Mouse (Mus musculus): ENCODE measurements at regions not wholly inside any gene's neighbourhood (a gene's known extent, or its start where the extent isn't known, plus 50 kb on each side); places are given as distances from the start of the nearest gene placed in this dataset.
"Not testable (repeated sequence)": the region's sequence is repeated elsewhere in the genome, so short reads cannot be mapped to it uniquely, and the experiment has no call there.

GRCm38 (mm10) chr11:7705312-7705764 is 491.6 kb upstream of the Igfbp3 start:
- DNase-seq: no peak

GRCm38 (mm10) chr11:7697591-7697990 is 483.9 kb upstream of the Igfbp3 start:
- DNase-seq: no peak

GRCm38 (mm10) chr11:7689701-7690100 is 476.0 kb upstream of the Igfbp3 start:
- DNase-seq: not testable (repeated sequence)

GRCm38 (mm10) chr11:7672821-7673220 is 459.1 kb upstream of the Igfbp3 start:
- DNase-seq: peak; percentile 14

GRCm38 (mm10) chr11:7630637-7631036 is 416.9 kb upstream of the Igfbp3 start:
- no peak for DNase-seq

- no peak for DNase-seq
These were observed 411.5 kb upstream of the Igfbp3 start for GRCm38 (mm10) chr11:7625256-7625655.

GRCm38 (mm10) chr11:7620320-7620719 is 406.6 kb upstream of the Igfbp3 start:
- peak; percentile 5 for DNase-seq

GRCm38 (mm10) chr11:7610752-7611151 is 397.0 kb upstream of the Igfbp3 start:
- DNase-seq: no peak

GRCm38 (mm10) chr11:7609921-7610320 is 396.2 kb upstream of the Igfbp3 start:
- peak; percentile 79 for DNase-seq

- no peak for DNase-seq
These were observed 392.9 kb upstream of the Igfbp3 start for GRCm38 (mm10) chr11:7606652-7607051.

- no peak for DNase-seq
These were observed 378.3 kb upstream of the Igfbp3 start for GRCm38 (mm10) chr11:7592010-7592409.

- no peak for DNase-seq
These were observed 369.6 kb upstream of the Igfbp3 start for GRCm38 (mm10) chr11:7583296-7583695.

GRCm38 (mm10) chr11:7568484-7568883 is 354.8 kb upstream of the Igfbp3 start:
- DNase-seq: peak; percentile 36

GRCm38 (mm10) chr11:7562029-7562428 is 348.3 kb upstream of the Igfbp3 start:
- DNase-seq: peak; percentile 30

GRCm38 (mm10) chr11:7561437-7561836 is 347.7 kb upstream of the Igfbp3 start:
- DNase-seq: no peak

- peak; percentile 24 for DNase-seq
These were observed 342.0 kb upstream of the Igfbp3 start for GRCm38 (mm10) chr11:7555613-7556274.

GRCm38 (mm10) chr11:7552154-7552553 is 338.4 kb upstream of the Igfbp3 start:
- peak; percentile 10 for DNase-seq

- DNase-seq: peak; percentile 19
These were observed 334.1 kb upstream of the Igfbp3 start for GRCm38 (mm10) chr11:7547796-7548195.

GRCm38 (mm10) chr11:7545621-7546020 is 331.9 kb upstream of the Igfbp3 start:
- no peak for DNase-seq

GRCm38 (mm10) chr11:7534590-7534989 is 320.9 kb upstream of the Igfbp3 start:
- DNase-seq: no peak

GRCm38 (mm10) chr11:7533327-7533726 is 319.6 kb upstream of the Igfbp3 start:
- DNase-seq: no peak

GRCm38 (mm10) chr11:7531847-7532246 is 318.1 kb upstream of the Igfbp3 start:
- no peak for DNase-seq

GRCm38 (mm10) chr11:7530482-7531148 is 316.9 kb upstream of the Igfbp3 start:
- DNase-seq: no peak

GRCm38 (mm10) chr11:7519556-7519955 is 305.8 kb upstream of the Igfbp3 start:
- no peak for DNase-seq

Measured in kidney, postnatal 14 days (tissue).